Comparison of ENCODE assay signal across 10 mouse cellular contexts in the genomic region with DNA sequence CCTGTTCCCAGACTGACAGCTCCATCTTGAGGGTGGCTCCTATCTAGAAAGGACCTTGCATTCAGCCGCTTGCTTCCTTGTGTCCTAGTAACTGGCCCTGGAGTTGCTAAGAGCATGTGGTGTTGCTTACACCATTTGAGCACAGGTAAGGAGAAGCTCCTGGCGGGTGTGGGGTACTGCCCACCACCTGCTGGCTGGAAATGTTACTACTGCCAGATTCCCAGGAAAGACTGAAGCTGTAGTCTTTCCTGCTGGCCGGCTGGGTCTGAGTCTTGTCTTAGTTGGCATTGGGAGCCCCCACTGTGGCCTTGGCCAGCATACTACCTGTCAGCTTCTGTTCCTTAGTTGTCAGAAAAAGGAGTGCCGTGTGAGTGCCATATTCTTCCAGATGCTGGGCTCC. TPM values are rescaled to one million over a fixed set of nuclear protein-coding genes. Genes with fewer than 3 reads are reported as not detected.
DNase-seq lines count a peak whose midpoint lies in the region; ATAC-seq and TF ChIP-seq lines count a peak whose summit lies in the region.
"Had no signal": no experiment of that assay in that cellular context is flagged by ENCODE, and none has a peak within 500 bp of the region (broad histone marks: within the 10 kb centered on the region; RNA-seq: fewer than 3 reads in every experiment).

No protein-coding gene starts in this region.

- no peaks in the 10 kb centered on the region for H3K27me3 ChIP-seq in hindbrain, postnatal 0 days (ENCODE audit: insufficient read depth, low read length)
- peaks cover 21% of the 10 kb centered on the region for H3K27me3 ChIP-seq in hindbrain, embryonic 11.5 days (ENCODE audit: control insufficient read depth, insufficient read depth, low read length)
- H3K27me3 ChIP-seq in forebrain, embryonic 12.5 days: peaks cover 51% of the 10 kb centered on the region

- ATAC-seq in hindbrain, postnatal 0 days: no peak
- no peak for ATAC-seq in hindbrain, embryonic 11.5 days (ENCODE audit: low FRiP score)
- no peak for ATAC-seq in forebrain, embryonic 12.5 days (ENCODE audit: low FRiP score)
- ATAC-seq: intestine, embryonic 16.5 days had no signal

- 56% methylated on average over 4 of the region's 4 CpGs for WGBS in hindbrain, postnatal 0 days
- 61% methylated on average over 4 of the region's 4 CpGs for WGBS in hindbrain, embryonic 11.5 days
- 63% methylated on average over 4 of the region's 4 CpGs for WGBS in forebrain, embryonic 12.5 days

- no peak overlapping the region for H3K4me3 ChIP-seq in hindbrain, postnatal 0 days (ENCODE audit: low read length)
- no peak overlapping the region for H3K4me3 ChIP-seq in hindbrain, embryonic 11.5 days (ENCODE audit: low read depth, low read length)
- H3K4me3 ChIP-seq in forebrain, embryonic 12.5 days (replicated peaks): no peak overlapping the region

- no peak overlapping the region for H3K27ac ChIP-seq in hindbrain, postnatal 0 days
- H3K27ac ChIP-seq in hindbrain, embryonic 11.5 days (ENCODE audit: low read depth, low read length): no peak overlapping the region
- no peak overlapping the region for H3K27ac ChIP-seq in forebrain, embryonic 12.5 days

- H3K36me3 ChIP-seq in hindbrain, postnatal 0 days (ENCODE audit: insufficient read depth, low read length): no peaks in the 10 kb centered on the region
- H3K36me3 ChIP-seq in hindbrain, embryonic 11.5 days (ENCODE audit: control insufficient read depth, insufficient read depth, low read length): no peaks in the 10 kb centered on the region
- H3K36me3 ChIP-seq in forebrain, embryonic 12.5 days (replicated peaks): no peaks in the 10 kb centered on the region

- no peak overlapping the region for H3K4me2 ChIP-seq in hindbrain, postnatal 0 days (ENCODE audit: low read depth, low read length)
- H3K4me2 ChIP-seq in hindbrain, embryonic 11.5 days (replicated peaks; ENCODE audit: low read depth, low read length): no peak overlapping the region
- no peak overlapping the region for H3K4me2 ChIP-seq in forebrain, embryonic 12.5 days

- TF ChIP-seq CTCF in hindbrain, postnatal 0 days (IDR thresholded peaks at IDR 0.05; ENCODE audit: low read depth): peak; percentile 59

- DNase-seq in hindbrain, postnatal 0 days (ENCODE audit: low spot score): peak; percentile 32
- no peak for DNase-seq in hindbrain, embryonic 11.5 days (ENCODE audit: low spot score)
- peak; percentile 22 for DNase-seq in urinary bladder, postnatal 14 days (ENCODE audit: low spot score)
- DNase-seq in urinary bladder, postnatal 10 days (ENCODE audit: low spot score): no peak
- DNase-seq in kidney, postnatal 36 days: peak; percentile 26 to 60
- DNase-seq in MN1 (ENCODE audit: low spot score): no peak
- no peak for DNase-seq in layer of hippocampus, adult 11-12 months (ENCODE audit: low spot score)
- DNase-seq: thymus, adult 18-20 months had no signal

- no peaks in the 10 kb centered on the region for H3K9me3 ChIP-seq in hindbrain, postnatal 0 days (ENCODE audit: low read length)
- H3K9me3 ChIP-seq in hindbrain, embryonic 11.5 days (ENCODE audit: control insufficient read depth, low read length): no peaks in the 10 kb centered on the region
- no peaks in the 10 kb centered on the region for H3K9me3 ChIP-seq in forebrain, embryonic 12.5 days

- no peak overlapping the region for H3K9ac ChIP-seq in hindbrain, postnatal 0 days (replicated peaks; ENCODE audit: low read length)
- no peak overlapping the region for H3K9ac ChIP-seq in hindbrain, embryonic 11.5 days (ENCODE audit: low read depth, low read length)
- no peak overlapping the region for H3K9ac ChIP-seq in forebrain, embryonic 12.5 days

- H3K4me1 ChIP-seq in hindbrain, postnatal 0 days (ENCODE audit: insufficient read depth, low read length): no peaks in the 10 kb centered on the region
- no peaks in the 10 kb centered on the region for H3K4me1 ChIP-seq in hindbrain, embryonic 11.5 days (replicated peaks; ENCODE audit: control insufficient read depth, insufficient read depth, low read length)
- H3K4me1 ChIP-seq in forebrain, embryonic 12.5 days: peaks cover 18% of the 10 kb centered on the region

RNA-seq across cellular contexts. Expression of a gene that starts 2.6 kb away (rescaled TPM):
- 26.7 and 33.7 TPM in 2 replicates for total RNA-seq in hindbrain, postnatal 0 days (2014; rRNA removed)
- polyA plus RNA-seq in hindbrain, postnatal 0 days (2015; fragmentation: Nextera tagmentation; extraction: Ambion mirVana): 8.0 and 9.2 TPM in 2 replicates
- 1.5 and 4.0 TPM in 2 replicates for polyA plus RNA-seq in hindbrain, embryonic 11.5 days (2014; fragmentation: Nextera tagmentation; extraction: Ambion mirVana)
- 4.3 and 5.3 TPM in 2 replicates for polyA plus RNA-seq in forebrain, embryonic 12.5 days (2016; fragmentation: Nextera tagmentation; extraction: Ambion mirVana)

Comparison
In these comparisons a context has a peak if more than half of its experiments do, and no peak if none do; other contexts are left out.
1. DNase-seq: peak in hindbrain, postnatal 0 days (single experiment), urinary bladder, postnatal 14 days (single experiment) and kidney, postnatal 36 days (2 of 2); none in hindbrain, embryonic 11.5 days (single experiment), urinary bladder, postnatal 10 days (single experiment), MN1 (single experiment) and layer of hippocampus, adult 11-12 months (single experiment).